Mouse (Mus musculus) intestine, postnatal 0 days (tissue): ENCODE measurements around the gene Dnmt3l. TPM values are rescaled to one million over a fixed set of nuclear protein-coding genes. Genes with fewer than 3 reads are reported as not detected.

Experiments used
- ATAC-seq: fragments of 200-750 bp; cut with Nextera tagmentation; 2 replicates; pipeline ENCODE4 v1.8.0; 2017; ENCODE audit warnings: mild to moderate bottlenecking, moderate TSS enrichment, moderate library complexity
- H3K27ac ChIP-seq: fragments of 300-500 bp; sonication (generic); 2 replicates; pipeline ENCODE4 v1.5.1; 2014; ENCODE audit warnings: mild to moderate bottlenecking, low read depth, low read length, moderate library complexity
- H3K27me3 ChIP-seq: fragments of 300-500 bp; sonication (generic); replicated peaks from 2 replicates; pipeline ENCODE4 v1.6.1; 2014; ENCODE audit warnings: low read length, mixed read lengths; ENCODE audit not compliant: control insufficient read depth, insufficient read depth
- H3K36me3 ChIP-seq: fragments of 300-500 bp; sonication (generic); 2 replicates; pipeline ENCODE4 v1.6.1; 2014; ENCODE audit warnings: mild to moderate bottlenecking, moderate library complexity; ENCODE audit not compliant: control insufficient read depth, insufficient read depth
- H3K4me1 ChIP-seq: fragments of 300-500 bp; sonication (generic); replicated peaks from 2 replicates; pipeline ENCODE4 v1.6.1; 2014; ENCODE audit warnings: antibody characterized with exemption, low read length, mixed read lengths; ENCODE audit not compliant: control insufficient read depth, insufficient read depth
- H3K4me2 ChIP-seq: fragments of 300-500 bp; sonication (generic); replicated peaks from 2 replicates; pipeline ENCODE4 v1.6.1; 2014; ENCODE audit warnings: low read depth, mild to moderate bottlenecking, moderate library complexity
- H3K4me3 ChIP-seq: fragments of 300-500 bp; sonication (generic); 2 replicates; pipeline ENCODE4 v1.5.1; 2014; ENCODE audit warnings: low read depth, low read length
- H3K9ac ChIP-seq: fragments of 300-500 bp; sonication (generic); 2 replicates; pipeline ENCODE4 v1.6.1; 2014; ENCODE audit warnings: mild to moderate bottlenecking, low read depth, low read length
- H3K9me3 ChIP-seq: fragments of 300-500 bp; sonication (generic); 2 replicates; pipeline ENCODE4 v1.6.1; 2016; ENCODE audit warnings: mixed run types; ENCODE audit not compliant: control insufficient read depth
- CTCF ChIP-seq: sonication (generic); IDR thresholded peaks from 2 replicates; pipeline ENCODE4 v1.5.1; 2016; ENCODE audit warnings: low read depth, mild to moderate bottlenecking, control low read depth, antibody characterized with exemption, moderate library complexity
- WGBS: fragments of 180-500 bp; shearing (Covaris S2); extraction: QIAGEN DNeasy Blood & Tissue Kit; methylation state at CpG from one replicate; pipeline ENCODE4 v1.1.7; 2014; 5-methylcytosine and 5-hydroxymethylcytosine counted together
- polyA plus RNA-seq: library from polyadenylated mRNA; unstranded; fragments of >200 nt; fragmentation: Nextera tagmentation; extraction: Ambion mirVana; gene quantifications from 2 replicates; pipeline ENCODE4 v1.2.1, GENCODE M21; 2015

Gene Dnmt3l
- polyA plus RNA-seq, 1 experiment from 2014 or later: 0.31 TPM

DNA sequence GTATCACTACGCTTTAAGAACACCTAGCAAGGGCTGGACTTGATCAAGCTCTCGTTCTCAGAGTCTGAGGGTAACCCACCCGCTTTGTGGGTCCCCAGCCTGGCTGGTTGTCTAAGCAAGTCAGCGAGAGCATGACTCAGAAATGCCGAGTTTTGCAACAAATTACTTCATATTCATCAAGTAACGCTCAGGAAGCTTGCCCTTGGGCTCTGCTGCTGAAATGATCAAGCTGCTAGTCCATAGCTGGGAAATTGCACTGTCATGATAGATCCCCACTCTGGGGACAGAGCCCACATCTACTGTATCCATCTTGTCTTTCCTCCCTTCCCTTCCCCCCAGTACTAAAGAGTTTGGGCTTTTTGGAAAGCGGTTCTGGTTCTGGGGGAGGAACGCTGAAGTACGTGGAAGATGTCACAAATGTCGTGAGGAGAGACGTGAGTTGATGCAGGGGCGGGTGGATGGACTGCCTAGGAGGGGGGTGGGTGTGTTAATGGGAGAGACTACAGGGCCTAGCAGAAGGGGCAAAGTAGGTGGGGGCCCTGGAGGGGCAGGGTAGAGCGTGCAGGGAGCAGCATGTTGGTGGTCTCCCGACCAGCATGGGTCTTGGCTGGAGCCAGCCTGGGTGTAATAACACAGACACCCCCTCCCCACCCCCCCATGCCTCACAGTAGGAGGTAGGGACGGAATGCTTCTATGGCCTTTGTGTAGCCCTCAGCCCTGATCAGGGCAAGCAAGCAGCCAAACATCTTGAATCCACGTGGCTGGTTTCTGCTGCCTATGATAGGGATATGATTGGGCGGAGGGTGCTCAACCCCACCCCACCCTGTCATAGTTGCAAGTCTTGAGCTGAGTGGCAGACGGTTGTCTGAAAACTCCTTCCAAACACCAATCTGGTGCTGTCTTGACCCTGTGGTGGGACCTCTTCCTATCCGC is 13.2 kb downstream of the Dnmt3l start:
- no peak for TF ChIP-seq CTCF
- no peak for ATAC-seq
- H3K4me2 ChIP-seq: no peak overlapping the region
- no peak overlapping the region for H3K4me3 ChIP-seq
- no peaks in the 10 kb centered on the region for H3K4me1 ChIP-seq
- H3K27ac ChIP-seq: no peak overlapping the region
- no peaks in the 10 kb centered on the region for H3K27me3 ChIP-seq
- 69% methylated on average over 19 of the region's 19 CpGs for WGBS
- no peak overlapping the region for H3K9ac ChIP-seq
- H3K9me3 ChIP-seq: no peaks in the 10 kb centered on the region
- no peaks in the 10 kb centered on the region for H3K36me3 ChIP-seq

DNA sequence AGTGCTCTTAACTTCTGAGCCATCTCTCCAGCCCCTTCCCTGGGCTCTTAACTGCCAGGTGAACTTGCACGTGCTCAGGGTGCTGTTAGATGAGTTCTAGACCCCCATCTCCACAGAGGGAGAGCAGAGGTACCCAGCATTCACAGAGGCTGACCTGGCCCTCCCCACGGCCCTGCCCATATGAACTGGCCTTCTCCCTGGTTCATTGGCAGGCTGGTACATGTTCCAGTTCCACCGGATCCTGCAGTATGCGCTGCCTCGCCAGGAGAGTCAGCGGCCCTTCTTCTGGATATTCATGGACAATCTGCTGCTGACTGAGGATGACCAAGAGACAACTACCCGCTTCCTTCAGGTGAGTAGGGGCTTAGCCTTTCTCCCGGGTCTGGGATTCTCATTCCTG is 15.3 kb downstream of the Dnmt3l start:
- no peaks in the 10 kb centered on the region for H3K9me3 ChIP-seq

DNA sequence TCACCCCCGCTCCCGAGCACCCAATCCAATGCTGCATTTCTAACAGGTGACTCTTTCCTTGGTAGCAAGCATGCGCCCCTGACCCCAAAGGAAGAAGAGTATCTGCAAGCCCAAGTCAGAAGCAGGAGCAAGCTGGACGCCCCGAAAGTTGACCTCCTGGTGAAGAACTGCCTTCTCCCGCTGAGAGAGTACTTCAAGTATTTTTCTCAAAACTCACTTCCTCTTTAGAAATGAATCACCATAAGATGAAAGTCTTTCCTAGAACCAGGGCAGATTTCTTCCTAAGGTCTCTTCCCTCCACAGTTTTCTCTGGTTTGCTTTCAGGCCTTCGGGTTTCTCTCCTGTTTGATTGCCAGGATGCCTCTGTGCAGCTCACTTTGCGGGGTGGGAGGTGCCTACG is 21.4 kb downstream of the Dnmt3l start:
- H3K9me3 ChIP-seq: no peaks in the 10 kb centered on the region
- TF ChIP-seq CTCF: no peak
- no peak for ATAC-seq
- no peak overlapping the region for H3K9ac ChIP-seq
- no peaks in the 10 kb centered on the region for H3K36me3 ChIP-seq
- H3K4me2 ChIP-seq: no peak overlapping the region
- no peak overlapping the region for H3K27ac ChIP-seq
- no peaks in the 10 kb centered on the region for H3K4me1 ChIP-seq
- no peaks in the 10 kb centered on the region for H3K27me3 ChIP-seq
- H3K4me3 ChIP-seq: no peak overlapping the region
- WGBS: 78% methylated on average over 9 of the region's 9 CpGs

More for the DNA sequence above, 15.3 kb downstream of the Dnmt3l start:
- no peaks in the 10 kb centered on the region for H3K27me3 ChIP-seq
- ATAC-seq: no peak
- H3K4me2 ChIP-seq: no peak overlapping the region
- H3K4me1 ChIP-seq: no peaks in the 10 kb centered on the region
- no peaks in the 10 kb centered on the region for H3K36me3 ChIP-seq
- TF ChIP-seq CTCF: no peak
- no peak overlapping the region for H3K9ac ChIP-seq
- WGBS: 85% methylated on average over 8 of the region's 8 CpGs
- H3K4me3 ChIP-seq: no peak overlapping the region
- no peak overlapping the region for H3K27ac ChIP-seq

DNA sequence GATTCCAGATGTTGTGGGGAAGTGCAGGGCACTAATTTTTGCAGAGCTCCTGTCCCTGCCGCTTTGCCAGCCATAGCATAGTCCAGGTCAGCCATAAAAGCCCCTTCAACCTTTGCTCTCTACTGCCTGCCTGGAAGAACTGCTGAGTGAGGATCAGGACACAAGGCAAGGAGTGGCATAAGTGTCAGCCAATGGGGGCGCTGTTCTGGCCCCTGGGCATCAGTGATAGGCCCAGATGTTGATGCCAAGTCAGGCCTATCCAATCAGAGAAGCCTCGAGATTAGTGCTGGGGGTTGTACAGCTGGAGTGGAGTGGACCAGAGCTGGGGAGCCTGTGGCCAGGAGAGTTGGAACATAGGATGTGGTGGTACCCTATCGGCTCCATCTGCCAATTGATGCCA is 25.5 kb downstream of the Dnmt3l start:
- 28% methylated on average over 4 of the region's 4 CpGs for WGBS
- TF ChIP-seq CTCF: peak; percentile 40
- H3K4me3 ChIP-seq: no peak overlapping the region
- peaks cover 9% of the 10 kb centered on the region; the same call in 1 of the 2 replicates for H3K36me3 ChIP-seq
- H3K27me3 ChIP-seq: no peaks in the 10 kb centered on the region
- peak; percentile 64 for ATAC-seq
- H3K9ac ChIP-seq: no peak overlapping the region
- H3K4me2 ChIP-seq: no peak overlapping the region; the same call in 1 of the 2 replicates
- H3K4me1 ChIP-seq: 0 out of 2 replicates have a peak, but pooled peaks cover 3% of the 10 kb centered on the region
- H3K27ac ChIP-seq: no peak overlapping the region
- H3K9me3 ChIP-seq: no peaks in the 10 kb centered on the region

DNA sequence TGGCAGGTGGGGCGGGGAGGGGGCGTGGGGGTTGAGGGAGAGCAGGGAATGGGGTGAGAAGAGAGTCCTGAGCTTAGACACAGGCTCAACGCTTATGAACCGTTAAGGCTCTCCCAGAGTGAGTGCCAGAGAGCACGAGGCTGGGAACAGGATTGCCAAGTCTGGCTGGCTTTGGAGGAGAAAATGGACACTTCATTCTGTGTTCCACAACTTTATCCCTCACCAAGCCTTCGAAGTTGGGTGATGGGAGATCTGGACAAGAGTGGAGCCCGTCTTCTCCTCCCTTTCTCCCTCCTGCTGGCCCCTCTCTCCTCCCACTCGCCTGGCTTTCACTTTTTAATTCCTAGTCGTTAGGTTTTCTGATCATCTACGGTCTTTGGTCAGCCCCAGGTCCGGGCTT is 26.8 kb downstream of the Dnmt3l start:
- Histone ChIP-seq H3K9ac (no peak overlapping the region), H3K4me1 (0 out of 2 replicates have a peak, but pooled peaks cover 3% of the 10 kb centered on the region), H3K27me3 (no peaks in the 10 kb centered on the region), H3K9me3 (no peaks in the 10 kb centered on the region), H3K4me2 (peak overlapping the region; percentile 97), H3K27ac (no peak overlapping the region), H3K4me3 (peak overlapping the region; percentile 72), H3K36me3 (peaks cover 20% of the 10 kb centered on the region; the same call in 1 of the 2 replicates)
- ATAC-seq: 0 out of 2 replicates have a peak, but pooled peaks have one; percentile 2
- WGBS: 16% methylated on average over 11 of the region's 11 CpGs
- TF ChIP-seq CTCF: no peak
